In the genomic region with DNA sequence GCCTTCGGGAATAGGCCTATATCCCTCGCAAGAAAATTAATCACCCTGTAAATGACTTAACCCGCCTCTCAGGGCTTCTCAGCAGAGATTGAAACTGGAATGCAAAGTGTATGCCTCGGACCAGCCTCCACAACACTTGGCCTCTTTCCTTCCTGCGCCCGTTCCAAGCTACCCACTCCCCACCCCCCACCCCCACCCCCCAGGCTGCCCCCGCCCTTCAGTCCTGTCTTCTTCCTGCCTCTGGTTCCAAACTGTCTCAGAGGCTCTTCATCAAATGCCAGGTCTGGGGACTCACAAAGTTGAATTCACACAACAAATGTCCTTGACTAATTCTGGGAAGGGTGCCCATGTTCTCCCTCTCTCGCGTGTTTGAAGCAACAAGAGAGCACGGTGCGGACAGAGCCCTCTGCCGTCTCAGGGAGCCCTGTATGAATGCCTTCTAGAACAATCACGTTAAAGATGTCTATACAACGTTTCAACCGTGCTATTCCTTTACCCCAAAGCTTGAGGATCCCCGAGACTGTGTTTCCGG, we compare ENCODE assay signal across 18 mouse cellular contexts.
A peak's percentile ranks its signal among the peaks of the same experiment; 100 is the strongest.
DNase-seq lines count a peak whose midpoint lies in the region; ATAC-seq lines count a peak whose summit lies in the region.
"Had no signal": no experiment of that assay in that cellular context is flagged by ENCODE, and none has a peak within 500 bp of the region (broad histone marks: within the 10 kb centered on the region; RNA-seq: fewer than 3 reads in every experiment).

No protein-coding gene starts in this region.

- no peak overlapping the region for H3K4me2 ChIP-seq in hindbrain, embryonic 16.5 days (ENCODE audit: low read length)
- H3K4me2 ChIP-seq in hindbrain, embryonic 11.5 days (replicated peaks; ENCODE audit: low read depth, low read length) = no peak overlapping the region
- H3K4me2 ChIP-seq in midbrain, embryonic 16.5 days (ENCODE audit: low read length) = no peak overlapping the region
- H3K4me2 ChIP-seq in midbrain, embryonic 11.5 days = no peak overlapping the region
- H3K4me2 ChIP-seq in neural tube, embryonic 14.5 days (ENCODE audit: low read depth, low read length) = no peak overlapping the region
- H3K4me2 ChIP-seq: midbrain, embryonic 12.5 days had no signal

- DNase-seq in cerebellum, postnatal 10 days = peak; percentile 59 to 60
- DNase-seq in cerebellum, adult 9-10 months = no peak
- DNase-seq in hindbrain, embryonic 11.5 days (ENCODE audit: low spot score) = no peak
- no peak for DNase-seq in midbrain, embryonic 11.5 days (ENCODE audit: low spot score, missing footprints)
- DNase-seq: cerebellum, adult 8-10 months; gastrocnemius, postnatal 10 days; heart, adult 18-20 months; kidney, adult 18-20 months; kidney, postnatal 36 days; lung, adult 18-20 months; lung, postnatal 4 days; right cerebral cortex, postnatal 25 days had no signal

- H3K4me3 ChIP-seq in hindbrain, embryonic 16.5 days (ENCODE audit: low read length) = no peak overlapping the region
- no peak overlapping the region for H3K4me3 ChIP-seq in hindbrain, embryonic 11.5 days (ENCODE audit: low read depth, low read length)
- H3K4me3 ChIP-seq in midbrain, embryonic 16.5 days (ENCODE audit: low read depth, low read length) = no peak overlapping the region
- H3K4me3 ChIP-seq in midbrain, embryonic 11.5 days (ENCODE audit: low read depth, low read length) = no peak overlapping the region
- H3K4me3 ChIP-seq in neural tube, embryonic 14.5 days (ENCODE audit: low read depth, low read length) = no peak overlapping the region
- H3K4me3 ChIP-seq: midbrain, embryonic 12.5 days had no signal

- H3K27me3 ChIP-seq in hindbrain, embryonic 16.5 days (replicated peaks; ENCODE audit: control insufficient read depth, insufficient read depth, low read length) = no peaks in the 10 kb centered on the region
- H3K27me3 ChIP-seq in hindbrain, embryonic 11.5 days (ENCODE audit: control insufficient read depth, insufficient read depth, low read length) = no peaks in the 10 kb centered on the region
- H3K27me3 ChIP-seq in midbrain, embryonic 16.5 days (ENCODE audit: control insufficient read depth, insufficient read depth, low read depth, low read length) = no peaks in the 10 kb centered on the region; the same call in 1 of the 2 replicates
- no peaks in the 10 kb centered on the region for H3K27me3 ChIP-seq in midbrain, embryonic 11.5 days (ENCODE audit: control insufficient read depth, insufficient read depth, low read length)
- H3K27me3 ChIP-seq in neural tube, embryonic 14.5 days (ENCODE audit: control insufficient read depth, insufficient read depth, low read length) = no peaks in the 10 kb centered on the region
- H3K27me3 ChIP-seq: midbrain, embryonic 12.5 days had no signal

- no peak overlapping the region for H3K9ac ChIP-seq in hindbrain, embryonic 16.5 days (ENCODE audit: low read depth, low read length)
- H3K9ac ChIP-seq in hindbrain, embryonic 11.5 days (ENCODE audit: low read depth, low read length) = no peak overlapping the region
- no peak overlapping the region for H3K9ac ChIP-seq in midbrain, embryonic 16.5 days (ENCODE audit: low read depth, low read length)
- H3K9ac ChIP-seq in midbrain, embryonic 11.5 days (ENCODE audit: low read length) = no peak overlapping the region
- no peak overlapping the region for H3K9ac ChIP-seq in neural tube, embryonic 14.5 days (replicated peaks; ENCODE audit: low read depth, low read length)
- H3K9ac ChIP-seq: midbrain, embryonic 12.5 days had no signal

- H3K9me3 ChIP-seq in hindbrain, embryonic 16.5 days (ENCODE audit: control insufficient read depth, low read length) = no peaks in the 10 kb centered on the region
- H3K9me3 ChIP-seq in hindbrain, embryonic 11.5 days (ENCODE audit: control insufficient read depth, low read length) = no peaks in the 10 kb centered on the region
- no peaks in the 10 kb centered on the region for H3K9me3 ChIP-seq in midbrain, embryonic 16.5 days (replicated peaks; ENCODE audit: control insufficient read depth, low read length, poor library complexity, severe bottlenecking)
- H3K9me3 ChIP-seq in midbrain, embryonic 11.5 days (ENCODE audit: control insufficient read depth, low read length) = no peaks in the 10 kb centered on the region
- H3K9me3 ChIP-seq in neural tube, embryonic 14.5 days (ENCODE audit: control insufficient read depth, low read length) = no peaks in the 10 kb centered on the region
- H3K9me3 ChIP-seq: midbrain, embryonic 12.5 days had no signal

- 51% methylated on average over 17 of the region's 17 CpGs for WGBS in hindbrain, embryonic 16.5 days
- WGBS in hindbrain, embryonic 11.5 days = 76% methylated on average over 17 of the region's 17 CpGs
- 56% methylated on average over 17 of the region's 17 CpGs for WGBS in midbrain, embryonic 16.5 days
- 83% methylated on average over 17 of the region's 17 CpGs for WGBS in midbrain, embryonic 11.5 days
- 56% methylated on average over 17 of the region's 17 CpGs for WGBS in neural tube, embryonic 14.5 days

- H3K27ac ChIP-seq in hindbrain, embryonic 16.5 days (ENCODE audit: low read depth, low read length) = no peak overlapping the region
- no peak overlapping the region for H3K27ac ChIP-seq in hindbrain, embryonic 11.5 days (ENCODE audit: low read depth, low read length)
- no peak overlapping the region for H3K27ac ChIP-seq in midbrain, embryonic 16.5 days (ENCODE audit: low read length)
- H3K27ac ChIP-seq in midbrain, embryonic 11.5 days (ENCODE audit: low read depth, low read length) = no peak overlapping the region
- H3K27ac ChIP-seq in neural tube, embryonic 14.5 days (ENCODE audit: low read depth, low read length) = no peak overlapping the region
- H3K27ac ChIP-seq: midbrain, embryonic 12.5 days; stomach, postnatal 0 days had no signal

- H3K36me3 ChIP-seq in hindbrain, embryonic 16.5 days (ENCODE audit: control insufficient read depth, insufficient read depth, low read length) = no peaks in the 10 kb centered on the region
- no peaks in the 10 kb centered on the region for H3K36me3 ChIP-seq in hindbrain, embryonic 11.5 days (ENCODE audit: control insufficient read depth, insufficient read depth, low read length)
- H3K36me3 ChIP-seq in midbrain, embryonic 16.5 days (ENCODE audit: control insufficient read depth, insufficient read depth, low read length) = no peaks in the 10 kb centered on the region
- H3K36me3 ChIP-seq in midbrain, embryonic 11.5 days (ENCODE audit: control insufficient read depth, insufficient read depth, low read length) = no peaks in the 10 kb centered on the region
- no peaks in the 10 kb centered on the region for H3K36me3 ChIP-seq in neural tube, embryonic 14.5 days (ENCODE audit: control insufficient read depth, insufficient read depth, low read length)
- H3K36me3 ChIP-seq: midbrain, embryonic 12.5 days had no signal

- H3K4me1 ChIP-seq in hindbrain, embryonic 16.5 days (ENCODE audit: control insufficient read depth, insufficient read depth, low read depth, low read length) = no peaks in the 10 kb centered on the region
- H3K4me1 ChIP-seq in hindbrain, embryonic 11.5 days (replicated peaks; ENCODE audit: control insufficient read depth, insufficient read depth, low read length) = no peaks in the 10 kb centered on the region
- no peaks in the 10 kb centered on the region; the same call in 1 of the 2 replicates for H3K4me1 ChIP-seq in midbrain, embryonic 16.5 days (ENCODE audit: control insufficient read depth, insufficient read depth, low read length)
- H3K4me1 ChIP-seq in midbrain, embryonic 11.5 days (ENCODE audit: control insufficient read depth, insufficient read depth, low read length) = peaks cover 4% of the 10 kb centered on the region; the same call in 1 of the 2 replicates
- no peaks in the 10 kb centered on the region for H3K4me1 ChIP-seq in neural tube, embryonic 14.5 days (ENCODE audit: control insufficient read depth, insufficient read depth, low read length)

- peak; percentile 87 for ATAC-seq in hindbrain, embryonic 16.5 days
- ATAC-seq in hindbrain, embryonic 11.5 days (ENCODE audit: low FRiP score) = no peak
- ATAC-seq in midbrain, embryonic 16.5 days = peak; percentile 21; the same call in 1 of the 2 replicates
- no peak for ATAC-seq in midbrain, embryonic 11.5 days (ENCODE audit: low FRiP score)
- ATAC-seq in neural tube, embryonic 14.5 days (ENCODE audit: low read depth) = peak; percentile 21; the same call in 1 of the 2 replicates
- ATAC-seq in CD4-positive, CD25-positive, alpha-beta regulatory T cell, adult 4 months = no peak

Comparison
In these comparisons a context has a peak if more than half of its experiments do, and no peak if none do; other contexts are left out.
1. DNase-seq: peak in cerebellum, postnatal 10 days (2 of 2); none in cerebellum, adult 9-10 months (single experiment), hindbrain, embryonic 11.5 days (single experiment) and midbrain, embryonic 11.5 days (single experiment).
2. ATAC-seq: peak in hindbrain, embryonic 16.5 days (single experiment), midbrain, embryonic 16.5 days (single experiment) and neural tube, embryonic 14.5 days (single experiment); none in hindbrain, embryonic 11.5 days (single experiment), midbrain, embryonic 11.5 days (single experiment) and CD4-positive, CD25-positive, alpha-beta regulatory T cell, adult 4 months (single experiment).